Mouse (Mus musculus) lung, adult 10 weeks (tissue): ENCODE results near the gene BC052040. TPM values are rescaled to one million over a fixed set of nuclear protein-coding genes. Genes with fewer than 3 reads are reported as not detected.

Experiments used
- polyA plus RNA-seq: library from polyadenylated mRNA; stranded (reverse); fragments of 350-450 nt; fragmentation: Illumina TruSeq; extraction: RNeasy Lipid Tissue Mini Kit (QIAGEN cat#74804); gene quantifications from one replicate; pipeline ENCODE4 v1.2.3, GENCODE M21; 2014; ENCODE audit warnings: low read depth, low replicate concordance; ENCODE audit not compliant: insufficient read depth

The BC052040 gene
- 1.3 TPM for polyA plus RNA-seq

DNA sequence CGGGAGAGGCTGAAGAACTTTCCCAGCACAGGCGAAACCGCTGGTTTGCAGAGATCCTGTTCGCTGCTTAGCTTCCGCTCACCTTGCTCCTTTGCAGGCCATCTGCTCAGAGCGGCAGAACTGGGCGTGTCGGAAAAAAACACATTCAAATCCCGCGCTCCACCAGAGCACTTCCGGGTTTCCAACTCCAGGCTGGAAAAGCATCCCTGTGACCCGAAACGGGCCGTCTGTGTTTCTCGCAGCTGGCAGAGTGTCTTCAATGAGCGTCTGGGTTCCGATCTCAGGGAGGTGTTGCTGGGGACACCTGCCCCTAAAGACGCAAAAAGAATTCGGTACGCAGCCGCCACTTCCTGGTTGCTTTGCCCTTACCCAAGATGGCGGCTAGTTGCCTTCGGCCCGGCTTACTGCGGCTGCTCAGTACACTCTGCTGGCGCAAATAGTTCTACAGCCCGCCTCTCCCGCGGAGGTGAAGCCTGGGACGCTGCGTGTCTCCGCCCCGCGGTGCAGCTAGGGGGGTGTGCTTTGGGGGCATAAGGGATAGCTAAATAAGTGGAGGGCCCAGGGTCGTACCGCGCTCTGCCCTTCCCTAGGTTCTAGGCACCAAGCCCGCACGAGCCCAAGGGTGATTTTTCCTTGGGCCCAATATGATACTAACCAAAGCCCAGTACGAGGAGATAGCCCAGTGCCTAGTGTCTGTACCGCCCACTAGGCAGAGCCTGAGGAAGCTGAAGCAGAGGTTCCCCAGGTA lies at the start of gene BC052040:
BC052040 (plus strand) TSS at position 476 of the 748 bp plus-strand sequence.

